Mouse (Mus musculus) mouse embryonic stem cell (cell line): Measurements from ENCODE around the gene Col25a1.

Experiments
- in situ Hi-C, 2 experiments: fragments of 300-500 bp; cut with MboI; formaldehyde crosslinking; loops; 1 replicate in 1 of 2; 3 replicates in 1 of 2; pipeline ENCODE4 v1.14.3; 2019 to 2020; ENCODE audit warnings: low sequenced_read_pairs in 2 of 2, low pct_unique_long_range_greater_than_20kb in 1 of 2, mixed read lengths in 1 of 2; ENCODE audit not compliant: unreplicated experiment in 1 of 2

Col25a1 gene

DNA sequence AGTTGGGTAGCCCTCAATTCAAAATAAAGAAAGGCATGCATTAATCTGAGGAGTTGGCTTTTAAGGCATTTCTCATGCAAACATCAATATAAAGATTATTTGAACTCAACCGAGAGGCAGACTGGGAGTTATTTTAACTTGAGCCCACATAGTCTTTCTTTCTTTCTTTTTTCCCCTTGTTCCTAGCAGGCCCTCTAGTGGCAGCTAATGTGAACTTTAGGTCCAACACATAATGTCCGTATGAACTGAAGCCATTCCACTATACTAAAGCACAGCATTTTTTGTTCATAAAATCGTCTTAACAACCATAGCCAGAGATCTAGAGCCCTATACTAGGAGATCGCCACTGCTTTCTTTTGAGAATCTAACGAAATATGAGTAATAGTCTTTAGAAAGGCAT, 443.4 kb downstream of the Col25a1 start:
- in situ Hi-C loops: loop anchor here (25.0 kb wide), 2 partner anchors 462 to 487 kb away; no protein-coding TSS in a partner anchor

GRCm38 (mm10) chr3:130576683-130577082, 445.4 kb downstream of the Col25a1 start:
- in situ Hi-C loops: loop anchor here (25.0 kb wide), 2 partner anchors 464 to 489 kb away; no protein-coding TSS in a partner anchor

GRCm38 (mm10) chr3:130579501-130579900, 448.2 kb downstream of the Col25a1 start:
- in situ Hi-C loops: loop anchor here (25.0 kb wide), 2 partner anchors 467 to 492 kb away; no protein-coding TSS in a partner anchor

DNA sequence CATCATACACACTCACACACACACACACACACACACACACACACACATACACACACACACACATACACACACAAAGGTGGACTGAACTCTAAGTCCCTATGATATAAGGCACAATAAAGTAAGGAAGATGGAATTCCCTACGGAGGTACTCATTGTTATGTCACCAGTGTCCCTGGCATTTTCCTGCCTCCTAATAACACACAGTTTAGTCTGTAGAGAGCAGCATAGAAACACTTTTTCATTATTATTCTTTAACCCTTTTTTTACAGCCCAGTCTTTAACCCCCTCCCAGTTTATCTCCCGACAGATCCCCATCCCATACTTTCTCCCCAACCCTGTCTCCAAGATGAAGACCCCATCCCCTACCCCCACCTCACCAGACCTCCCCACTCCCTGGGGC, 450.3 kb downstream of the Col25a1 start:
- in situ Hi-C loops: loop anchor here (25.0 kb wide), 2 partner anchors 469 to 494 kb away; no protein-coding TSS in a partner anchor

- in situ Hi-C loops: loop anchor here (25.0 kb wide), 2 partner anchors 471 to 496 kb away; no protein-coding TSS in a partner anchor
Observed at GRCm38 (mm10) chr3:130582903-130583664, 451.8 kb downstream of the Col25a1 start.

DNA sequence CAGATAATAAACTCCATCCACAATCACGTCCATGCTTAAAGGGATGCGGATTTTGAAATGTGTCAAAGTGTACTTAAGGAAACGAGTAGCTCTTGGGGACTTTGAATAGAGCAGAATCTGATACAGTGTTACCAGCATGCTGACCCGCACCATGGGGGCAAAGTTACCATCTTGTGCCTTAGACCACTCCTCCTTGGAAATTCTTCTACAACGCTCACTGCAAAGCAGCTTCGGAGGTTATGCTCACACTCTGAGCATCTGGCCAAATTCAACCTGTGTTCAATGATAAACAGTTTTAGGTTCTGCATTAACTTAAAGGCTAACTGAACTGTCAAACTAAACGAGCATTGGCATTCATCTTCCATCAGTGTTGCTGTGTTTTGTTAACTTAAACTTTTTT, 452.7 kb downstream of the Col25a1 start:
- in situ Hi-C loops: loop anchor here (25.0 kb wide), 2 partner anchors 472 to 497 kb away; no protein-coding TSS in a partner anchor

- in situ Hi-C loops: loop anchor here (25.0 kb wide), 2 partner anchors 483 to 508 kb away; no protein-coding TSS in a partner anchor
Observed at GRCm38 (mm10) chr3:130595050-130595449, 463.7 kb downstream of the Col25a1 start.

DNA sequence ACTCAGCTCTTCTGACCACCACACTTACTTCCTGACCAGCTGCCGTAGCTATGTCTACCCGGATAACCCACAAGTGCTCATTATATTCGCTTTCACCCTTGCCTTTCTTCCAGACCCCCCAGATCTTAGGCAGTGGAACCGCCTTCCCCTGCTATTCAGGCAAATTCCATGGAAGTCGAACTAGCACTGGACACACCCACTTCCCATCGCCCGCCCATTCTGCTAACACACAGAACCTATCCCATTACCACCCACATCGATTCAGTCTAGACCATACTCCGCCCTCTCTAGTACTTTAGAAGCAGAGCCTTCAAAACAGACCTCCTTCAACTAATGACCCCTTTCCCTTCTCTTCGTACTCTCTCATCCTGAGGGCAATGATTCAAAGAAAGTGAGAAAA, 470.2 kb downstream of the Col25a1 start:
- in situ Hi-C loops: no loop called here

- in situ Hi-C loops: no loop called here
Observed at GRCm38 (mm10) chr3:130607924-130608323, 476.6 kb downstream of the Col25a1 start.

GRCm38 (mm10) chr3:130614444-130614843, 483.1 kb downstream of the Col25a1 start:
- in situ Hi-C loops: no loop called here

GRCm38 (mm10) chr3:130615625-130616024, 484.3 kb downstream of the Col25a1 start:
- in situ Hi-C loops: no loop called here

- in situ Hi-C loops: no loop called here
Observed at GRCm38 (mm10) chr3:130617439-130617898, 486.2 kb downstream of the Col25a1 start, which contains the start of gene Etnppl. Etnppl (plus strand) TSS chr3:130617448.

- in situ Hi-C loops: no loop called here
Observed at GRCm38 (mm10) chr3:130620517-130621146, 489.3 kb downstream of the Col25a1 start.

GRCm38 (mm10) chr3:130628358-130628757, 497.1 kb downstream of the Col25a1 start:
- in situ Hi-C loops: no loop called here

DNA sequence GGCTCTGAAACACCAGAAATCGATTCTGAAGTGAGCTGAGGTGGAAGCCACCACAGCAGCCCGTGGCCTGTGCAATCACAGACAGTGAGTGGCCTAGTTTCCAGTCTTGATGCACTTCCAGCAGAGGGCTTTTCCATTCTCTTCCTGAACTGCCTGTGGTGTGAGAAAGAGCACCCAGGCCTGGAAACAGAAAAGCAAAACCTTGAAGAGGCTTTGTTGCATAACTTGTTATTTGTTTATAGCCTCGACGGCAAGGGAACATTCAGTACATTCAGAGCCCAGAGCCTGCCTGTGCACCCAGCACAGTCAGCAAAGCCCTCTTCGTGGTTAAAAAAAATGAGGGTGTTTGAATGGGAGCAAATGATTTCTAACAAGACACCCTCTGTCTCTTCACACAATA, 502.6 kb downstream of the Col25a1 start:
- in situ Hi-C loops: no loop called here

DNA sequence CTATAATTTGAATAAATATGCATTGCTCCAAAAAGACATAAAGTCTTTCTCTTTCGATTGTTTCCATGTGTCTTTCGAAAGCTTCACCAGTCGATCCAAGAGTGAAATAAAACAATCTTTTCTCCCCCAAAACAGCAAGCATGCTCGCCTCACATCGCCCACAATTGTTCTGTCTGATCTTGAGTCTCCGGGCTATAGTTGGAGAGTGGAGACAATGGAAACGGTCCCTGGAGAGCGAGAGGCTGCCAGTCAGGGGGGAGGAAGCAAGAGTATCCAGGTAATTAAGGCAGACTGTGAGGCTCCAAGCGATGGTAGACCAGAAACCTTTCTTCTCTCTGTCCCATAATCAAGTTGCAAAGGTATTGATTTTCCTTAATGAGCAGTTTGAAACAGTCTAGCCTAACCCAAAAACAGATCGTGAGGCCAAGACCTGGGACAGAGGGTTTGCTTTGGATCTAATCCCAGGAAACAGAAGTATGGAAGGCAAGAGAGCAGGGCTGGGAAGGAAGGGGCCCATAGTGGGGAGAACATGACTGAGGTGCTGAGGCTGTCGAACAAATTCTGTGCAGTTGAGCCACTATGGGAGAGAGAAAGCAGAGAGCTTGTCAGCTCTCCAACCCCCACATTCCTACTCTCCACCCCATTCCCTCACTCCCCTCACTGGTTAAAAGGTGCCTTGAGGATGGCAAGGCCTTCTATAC, 515.0 kb downstream of the Col25a1 start:
- in situ Hi-C loops: no loop called here
